Mouse (Mus musculus): Measurements from ENCODE around the gene Cactin. TPM values are rescaled to one million over a fixed set of nuclear protein-coding genes. Genes with fewer than 3 reads are reported as not detected.

Cactin gene
- polyA plus RNA-seq, 1 experiment = 13.2 TPM

- peaks cover 63% of the 10 kb centered on the region for H3K4me1 ChIP-seq (ENCODE audit: control insufficient read depth)
Observed at GRCm38 (mm10) chr10:81287513-81288157, 33.3 kb upstream of the Cactin start.

GRCm38 (mm10) chr10:81288601-81289000 lies 32.3 kb upstream of the Cactin start:
- no peaks in the 10 kb centered on the region for H3K36me3 ChIP-seq (ENCODE audit: control insufficient read depth)
- TF ChIP-seq TAL1 (IDR thresholded peaks at IDR 0.05; ENCODE audit: low read length) (no peak), GATA1 (IDR thresholded peaks at IDR 0.05; ENCODE audit: low read length) (no peak)
- peaks cover 40% of the 10 kb centered on the region for H3K27me3 ChIP-seq (ENCODE audit: control insufficient read depth)
- peaks cover 4% of the 10 kb centered on the region; the same call in 1 of the 2 replicates for H3K9me3 ChIP-seq (ENCODE audit: control insufficient read depth, low read length)
- H3K4me3 ChIP-seq (replicated peaks) = no peak overlapping the region
- H3K4me1 ChIP-seq (ENCODE audit: control insufficient read depth) = peaks cover 70% of the 10 kb centered on the region

More at GRCm38 (mm10) chr10:81287513-81288157, 33.3 kb upstream of the Cactin start:
- H3K4me3 ChIP-seq (replicated peaks) = no peak overlapping the region
- peaks cover 4% of the 10 kb centered on the region; the same call in 1 of the 2 replicates for H3K9me3 ChIP-seq (ENCODE audit: control insufficient read depth, low read length)
- H3K27me3 ChIP-seq (ENCODE audit: control insufficient read depth) = peaks cover 49% of the 10 kb centered on the region
- TF ChIP-seq TAL1 (IDR thresholded peaks at IDR 0.05; ENCODE audit: low read length) (no peak), GATA1 (IDR thresholded peaks at IDR 0.05; ENCODE audit: low read length) (no peak)
- H3K36me3 ChIP-seq (ENCODE audit: control insufficient read depth) = no peaks in the 10 kb centered on the region

GRCm38 (mm10) chr10:81289278-81289677 lies 31.6 kb upstream of the Cactin start:
- Histone ChIP-seq H3K4me1 (ENCODE audit: control insufficient read depth) (peaks cover 77% of the 10 kb centered on the region), H3K4me3 (replicated peaks) (no peak overlapping the region), H3K36me3 (ENCODE audit: control insufficient read depth) (no peaks in the 10 kb centered on the region), H3K9me3 (ENCODE audit: control insufficient read depth, low read length) (peaks cover 4% of the 10 kb centered on the region; the same call in 1 of the 2 replicates), H3K27me3 (ENCODE audit: control insufficient read depth) (peaks cover 34% of the 10 kb centered on the region)
- TF ChIP-seq GATA1 (IDR thresholded peaks at IDR 0.05; ENCODE audit: low read length) = no peak
- TF ChIP-seq TAL1 (IDR thresholded peaks at IDR 0.05; ENCODE audit: low read length) = no peak

GRCm38 (mm10) chr10:81289811-81290210 lies 31.1 kb upstream of the Cactin start:
- Histone ChIP-seq H3K27me3 (ENCODE audit: control insufficient read depth) (peaks cover 28% of the 10 kb centered on the region), H3K9me3 (ENCODE audit: control insufficient read depth, low read length) (peaks cover 4% of the 10 kb centered on the region; the same call in 1 of the 2 replicates), H3K4me1 (ENCODE audit: control insufficient read depth) (peaks cover 81% of the 10 kb centered on the region), H3K36me3 (ENCODE audit: control insufficient read depth) (peaks cover 3% of the 10 kb centered on the region), H3K4me3 (replicated peaks) (no peak overlapping the region)
- TF ChIP-seq TAL1 (IDR thresholded peaks at IDR 0.05; ENCODE audit: low read length) (no peak), GATA1 (IDR thresholded peaks at IDR 0.05; ENCODE audit: low read length) (no peak)

- Histone ChIP-seq H3K4me1 (ENCODE audit: control insufficient read depth) (peaks cover 81% of the 10 kb centered on the region), H3K4me3 (replicated peaks) (no peak overlapping the region), H3K9me3 (ENCODE audit: control insufficient read depth, low read length) (no peaks in the 10 kb centered on the region), H3K27me3 (ENCODE audit: control insufficient read depth) (peaks cover 18% of the 10 kb centered on the region), H3K36me3 (ENCODE audit: control insufficient read depth) (peaks cover 12% of the 10 kb centered on the region)
- TF ChIP-seq TAL1 (IDR thresholded peaks at IDR 0.05; ENCODE audit: low read length) (no peak), GATA1 (IDR thresholded peaks at IDR 0.05; ENCODE audit: low read length) (no peak)
Observed at GRCm38 (mm10) chr10:81290698-81291460, 30.0 kb upstream of the Cactin start.

GRCm38 (mm10) chr10:81291511-81292104 lies 29.3 kb upstream of the Cactin start, which contains the start of gene Tjp3:
Gene Tjp3, minus strand, starts transcription at chr10:81291581.
- Histone ChIP-seq H3K36me3 (ENCODE audit: control insufficient read depth) (peaks cover 19% of the 10 kb centered on the region), H3K4me1 (ENCODE audit: control insufficient read depth) (peaks cover 81% of the 10 kb centered on the region), H3K27me3 (ENCODE audit: control insufficient read depth) (peaks cover 10% of the 10 kb centered on the region), H3K9me3 (ENCODE audit: control insufficient read depth, low read length) (no peaks in the 10 kb centered on the region), H3K4me3 (replicated peaks) (peak within 1 kb of the TSS; percentile 83)
- no peak for TF ChIP-seq GATA1 (IDR thresholded peaks at IDR 0.05; ENCODE audit: low read length)
- no peak for TF ChIP-seq TAL1 (IDR thresholded peaks at IDR 0.05; ENCODE audit: low read length)

- H3K27me3 ChIP-seq (ENCODE audit: control insufficient read depth) = peaks cover 10% of the 10 kb centered on the region
- peak within 1 kb of the TSS; percentile 83 for H3K4me3 ChIP-seq (replicated peaks)
- H3K9me3 ChIP-seq (ENCODE audit: control insufficient read depth, low read length) = no peaks in the 10 kb centered on the region
- peaks cover 20% of the 10 kb centered on the region for H3K36me3 ChIP-seq (ENCODE audit: control insufficient read depth)
- TF ChIP-seq GATA1 (IDR thresholded peaks at IDR 0.05; ENCODE audit: low read length) = no peak
- no peak for TF ChIP-seq TAL1 (IDR thresholded peaks at IDR 0.05; ENCODE audit: low read length)
- H3K4me1 ChIP-seq (ENCODE audit: control insufficient read depth) = peaks cover 80% of the 10 kb centered on the region
Observed at GRCm38 (mm10) chr10:81292554-81293333, 28.2 kb upstream of the Cactin start, which contains the start of gene Pip5k1c. Gene Pip5k1c, plus strand, starts transcription at chr10:81292963.

- Histone ChIP-seq H3K4me1 (ENCODE audit: control insufficient read depth) (peaks cover 80% of the 10 kb centered on the region), H3K36me3 (ENCODE audit: control insufficient read depth) (peaks cover 27% of the 10 kb centered on the region), H3K9me3 (ENCODE audit: control insufficient read depth, low read length) (no peaks in the 10 kb centered on the region), H3K27me3 (ENCODE audit: control insufficient read depth) (peaks cover 4% of the 10 kb centered on the region), H3K4me3 (replicated peaks) (peak overlapping the region; percentile 83)
- TF ChIP-seq GATA1 (IDR thresholded peaks at IDR 0.05; ENCODE audit: low read length) (no peak), TAL1 (IDR thresholded peaks at IDR 0.05; ENCODE audit: low read length) (no peak)
Observed at GRCm38 (mm10) chr10:81293334-81294030, 27.4 kb upstream of the Cactin start.
